Mouse (Mus musculus): ENCODE measurements around the gene Trpt1.

DNA sequence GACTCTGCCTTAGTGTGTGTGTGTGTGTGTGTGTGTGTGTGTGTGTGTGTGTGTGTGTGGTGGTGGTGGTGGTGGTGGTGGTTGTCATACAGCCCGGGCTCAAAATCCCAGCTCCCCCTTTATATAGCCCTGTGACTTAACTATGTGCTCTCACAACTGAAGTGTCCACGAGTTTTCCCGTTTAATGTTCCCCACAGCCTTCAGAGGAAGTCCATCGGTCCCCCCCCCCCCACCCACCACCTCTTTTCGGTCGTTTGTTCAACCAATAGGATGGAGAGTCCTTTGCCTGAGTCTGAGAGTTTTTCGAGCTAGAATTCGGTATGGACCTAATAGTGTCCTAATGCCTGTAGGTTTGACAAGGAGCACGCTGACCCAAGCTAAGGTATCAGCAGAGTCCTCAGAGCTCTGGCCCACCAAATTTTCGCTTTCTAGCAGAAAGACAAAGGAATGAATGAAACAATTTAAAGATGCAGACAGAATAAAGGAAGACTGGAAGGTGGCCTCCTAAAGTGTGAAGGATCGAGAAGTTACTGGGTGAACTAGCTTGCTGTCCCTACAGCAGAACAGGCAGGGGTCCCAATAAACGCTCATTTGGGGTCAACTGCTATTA lies 22.2 kb upstream of the Trpt1 start:
- TF ChIP-seq CTCF (IDR thresholded peaks at IDR 0.05; ENCODE audit: low read depth): no peak
- TF ChIP-seq EP300 (IDR thresholded peaks at IDR 0.05; ENCODE audit: low read depth): no peak

All from liver, postnatal 0 days (tissue).